Mouse (Mus musculus) ES-Bruce4 (cell line): Measurements from ENCODE around the gene B9d2. TPM values are rescaled to one million over a fixed set of nuclear protein-coding genes. Genes with fewer than 3 reads are reported as not detected.

Experiments
- H3K27ac ChIP-seq: 2 replicates; pipeline ENCODE4 v1.5.1; 2012; ENCODE audit warnings: low read length, inconsistent platforms; ENCODE audit not compliant: insufficient read depth
- H3K27me3 ChIP-seq: 2 replicates; pipeline ENCODE4 v1.6.1; 2012; ENCODE audit warnings: mild to moderate bottlenecking, low read length, inconsistent platforms; ENCODE audit not compliant: control insufficient read depth, poor library complexity, insufficient read depth, severe bottlenecking
- H3K36me3 ChIP-seq: 2 replicates; pipeline ENCODE4 v1.6.1; 2012; ENCODE audit warnings: inconsistent platforms, mild to moderate bottlenecking, low read length, moderate library complexity; ENCODE audit not compliant: control insufficient read depth, poor library complexity, insufficient read depth, severe bottlenecking
- H3K4me1 ChIP-seq: one replicate; pipeline ENCODE4 v1.8.1; 2011; ENCODE audit warnings: low read length; ENCODE audit not compliant: control insufficient read depth, insufficient read depth
- H3K4me3 ChIP-seq: 2 replicates; pipeline ENCODE4 v1.5.1; 2011; ENCODE audit warnings: low read depth, mild to moderate bottlenecking, low read length
- H3K9ac ChIP-seq: 2 replicates; pipeline ENCODE4 v1.6.1; 2012; ENCODE audit warnings: low read depth, mild to moderate bottlenecking, inconsistent platforms; ENCODE audit not compliant: poor library complexity, severe bottlenecking
- H3K9me3 ChIP-seq: replicated peaks from 2 replicates; pipeline ENCODE4 v1.6.1; 2012; ENCODE audit warnings: mild to moderate bottlenecking, low read length, inconsistent platforms; ENCODE audit not compliant: control insufficient read depth, poor library complexity, insufficient read depth, severe bottlenecking
- CTCF ChIP-seq: IDR thresholded peaks from one replicate; pipeline ENCODE4 v1.8.1; 2011; ENCODE audit warnings: low read depth, low read length
- EP300 ChIP-seq: IDR thresholded peaks from 2 replicates; pipeline ENCODE4 v1.6.1; 2011; ENCODE audit warnings: low read depth, low read length; ENCODE audit not compliant: insufficient read depth
- POLR2A ChIP-seq: IDR thresholded peaks from one replicate; pipeline ENCODE4 v1.8.1; 2011; ENCODE audit warnings: low read length; ENCODE audit not compliant: insufficient read depth
- polyA plus RNA-seq: library from polyadenylated mRNA; stranded (reverse); fragments of >200 nt; gene quantifications from 2 replicates; pipeline ENCODE4 v1.2.4, GENCODE M21; 2011; ENCODE audit warnings: low read depth; ENCODE audit not compliant: missing spikeins, insufficient read depth, insufficient read length

Gene B9d2
- polyA plus RNA-seq, 1 experiment: 15.2 TPM

DNA sequence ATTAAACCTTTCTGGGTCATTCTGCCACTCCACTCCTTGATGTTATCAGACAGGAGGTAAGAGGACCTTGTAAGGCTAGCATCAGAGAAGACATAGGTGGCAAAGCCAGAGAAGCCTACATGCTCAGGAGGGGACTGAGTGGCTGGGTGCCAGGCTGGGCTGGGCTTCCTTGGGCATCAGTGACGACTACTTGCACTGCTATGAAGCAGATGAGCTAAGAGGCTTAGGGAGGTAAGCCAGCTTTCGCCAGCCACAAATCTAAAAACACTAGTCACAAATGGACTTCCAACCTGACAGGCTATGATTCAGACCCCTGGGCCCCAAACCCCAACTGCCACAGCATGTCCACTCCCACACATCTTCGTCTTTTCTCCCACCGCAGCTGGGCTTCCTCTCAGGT is 35.9 kb upstream of the B9d2 start:
- no peak overlapping the region for H3K9ac ChIP-seq
- TF ChIP-seq CTCF: no peak
- no peak for TF ChIP-seq POLR2A
- TF ChIP-seq EP300: no peak

DNA sequence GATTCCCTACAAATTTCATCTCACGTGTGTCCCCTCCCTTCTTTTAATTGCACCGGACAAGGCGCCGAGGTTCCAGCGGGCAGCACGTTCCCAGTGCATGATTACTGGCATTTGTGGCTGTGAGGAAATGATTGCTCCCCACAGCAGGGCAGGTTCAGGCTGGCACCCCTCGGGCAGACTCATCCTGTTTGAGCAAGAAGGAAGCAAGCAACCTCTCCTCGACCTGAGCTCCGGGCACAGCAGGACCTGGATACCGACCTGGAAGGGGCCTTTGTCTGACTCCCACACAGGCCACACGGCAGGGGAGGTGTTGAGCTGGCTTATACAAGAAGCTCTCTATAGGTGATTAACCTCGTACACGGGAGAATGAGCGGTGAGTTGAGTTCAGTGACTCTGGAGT is 35.5 kb upstream of the B9d2 start:
- Histone ChIP-seq H3K27ac (no peak overlapping the region), H3K9me3 (no peaks in the 10 kb centered on the region), H3K9ac (no peak overlapping the region), H3K4me1 (peaks cover 2% of the 10 kb centered on the region), H3K4me3 (no peak overlapping the region), H3K36me3 (no peaks in the 10 kb centered on the region), H3K27me3 (no peaks in the 10 kb centered on the region)
- TF ChIP-seq POLR2A: no peak
- no peak for TF ChIP-seq CTCF
- TF ChIP-seq EP300: no peak

More for the DNA sequence above, 35.9 kb upstream of the B9d2 start:
- H3K27ac ChIP-seq: no peak overlapping the region
- no peaks in the 10 kb centered on the region for H3K9me3 ChIP-seq
- no peaks in the 10 kb centered on the region for H3K27me3 ChIP-seq
- H3K36me3 ChIP-seq: no peaks in the 10 kb centered on the region
- peaks cover 2% of the 10 kb centered on the region for H3K4me1 ChIP-seq
- H3K4me3 ChIP-seq: no peak overlapping the region

DNA sequence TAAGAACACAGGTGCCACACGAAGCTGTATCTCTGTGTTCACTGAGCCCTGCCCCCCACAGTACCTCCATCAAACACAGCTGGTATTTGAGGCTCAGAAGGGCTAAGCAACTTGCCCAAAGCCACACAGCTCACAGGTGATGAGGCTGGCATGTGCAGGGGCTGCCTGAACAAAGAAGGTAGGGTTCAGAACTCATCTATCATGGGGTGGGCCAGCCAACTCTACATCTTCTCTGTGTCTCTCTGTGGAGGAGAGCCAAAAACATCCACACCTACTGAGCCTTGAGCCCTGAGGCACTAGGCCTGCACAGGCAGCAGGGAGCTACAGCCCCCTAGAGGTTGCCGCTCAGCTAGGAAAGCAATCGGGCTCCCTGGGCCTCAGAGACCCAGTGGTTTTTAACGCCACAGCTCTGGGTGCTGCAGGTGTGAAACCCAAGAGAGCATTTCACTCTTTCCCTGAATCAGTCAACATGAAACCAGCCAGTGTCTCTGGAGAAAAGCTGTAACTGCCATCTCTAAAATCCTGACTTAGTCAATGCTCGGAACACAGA is 32.9 kb upstream of the B9d2 start:
- no peaks in the 10 kb centered on the region for H3K9me3 ChIP-seq
- H3K4me1 ChIP-seq: peaks cover 2% of the 10 kb centered on the region
- no peaks in the 10 kb centered on the region for H3K36me3 ChIP-seq
- no peaks in the 10 kb centered on the region for H3K27me3 ChIP-seq
- H3K4me3 ChIP-seq: no peak overlapping the region
- no peak overlapping the region for H3K27ac ChIP-seq
- no peak overlapping the region for H3K9ac ChIP-seq
- no peak for TF ChIP-seq EP300
- peak; percentile 62 for TF ChIP-seq CTCF
- TF ChIP-seq POLR2A: no peak

- TF ChIP-seq POLR2A (no peak), EP300 (no peak), CTCF (no peak)
Observed at GRCm38 (mm10) chr7:25649839-25650238, 30.7 kb upstream of the B9d2 start.

DNA sequence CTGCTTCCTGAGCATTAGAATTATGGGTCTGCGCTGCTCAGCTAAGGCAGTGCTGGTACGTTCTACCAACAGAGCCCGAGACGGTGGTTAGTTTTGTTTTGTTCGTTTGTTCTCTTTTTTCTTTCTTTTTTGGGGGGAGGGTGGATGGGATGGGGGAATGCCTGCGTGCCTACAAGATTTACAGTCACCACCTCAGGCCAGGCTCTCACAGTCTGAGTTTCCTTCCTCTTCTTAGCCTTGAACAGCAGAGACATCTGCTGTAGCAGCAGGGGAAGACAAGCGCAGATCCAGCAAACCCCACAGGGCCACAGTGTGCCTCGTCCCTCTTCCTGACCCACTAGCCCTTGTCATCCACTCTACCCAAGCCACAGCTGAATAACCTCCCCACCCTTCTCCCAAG is 29.3 kb upstream of the B9d2 start:
- Histone ChIP-seq H3K27ac (no peak overlapping the region), H3K9ac (no peak overlapping the region), H3K36me3 (no peaks in the 10 kb centered on the region), H3K4me1 (no peaks in the 10 kb centered on the region), H3K4me3 (no peak overlapping the region), H3K27me3 (no peaks in the 10 kb centered on the region), H3K9me3 (no peaks in the 10 kb centered on the region)
- TF ChIP-seq EP300 (no peak), POLR2A (no peak)

More at GRCm38 (mm10) chr7:25649839-25650238, 30.7 kb upstream of the B9d2 start:
- H3K4me1 ChIP-seq: no peaks in the 10 kb centered on the region
- H3K27ac ChIP-seq: no peak overlapping the region
- H3K27me3 ChIP-seq: no peaks in the 10 kb centered on the region
- H3K9ac ChIP-seq: no peak overlapping the region
- H3K4me3 ChIP-seq: no peak overlapping the region
- H3K9me3 ChIP-seq: no peaks in the 10 kb centered on the region
- no peaks in the 10 kb centered on the region for H3K36me3 ChIP-seq

GRCm38 (mm10) chr7:25652244-25652759 is 28.3 kb upstream of the B9d2 start:
- H3K4me3 ChIP-seq: no peak overlapping the region
- H3K9ac ChIP-seq: no peak overlapping the region
- no peak overlapping the region for H3K27ac ChIP-seq
- no peaks in the 10 kb centered on the region for H3K36me3 ChIP-seq
- H3K27me3 ChIP-seq: no peaks in the 10 kb centered on the region
- no peaks in the 10 kb centered on the region for H3K4me1 ChIP-seq
- H3K9me3 ChIP-seq: no peaks in the 10 kb centered on the region
- TF ChIP-seq CTCF (no peak), POLR2A (no peak), EP300 (no peak)
